Mouse (Mus musculus): ENCODE data around the gene Gm20388. TPM values are rescaled to one million over a fixed set of nuclear protein-coding genes. Genes with fewer than 3 reads are reported as not detected.

Gene Gm20388
- polyA plus RNA-seq, 1 experiment from 2014 or later: 2.5 TPM

DNA sequence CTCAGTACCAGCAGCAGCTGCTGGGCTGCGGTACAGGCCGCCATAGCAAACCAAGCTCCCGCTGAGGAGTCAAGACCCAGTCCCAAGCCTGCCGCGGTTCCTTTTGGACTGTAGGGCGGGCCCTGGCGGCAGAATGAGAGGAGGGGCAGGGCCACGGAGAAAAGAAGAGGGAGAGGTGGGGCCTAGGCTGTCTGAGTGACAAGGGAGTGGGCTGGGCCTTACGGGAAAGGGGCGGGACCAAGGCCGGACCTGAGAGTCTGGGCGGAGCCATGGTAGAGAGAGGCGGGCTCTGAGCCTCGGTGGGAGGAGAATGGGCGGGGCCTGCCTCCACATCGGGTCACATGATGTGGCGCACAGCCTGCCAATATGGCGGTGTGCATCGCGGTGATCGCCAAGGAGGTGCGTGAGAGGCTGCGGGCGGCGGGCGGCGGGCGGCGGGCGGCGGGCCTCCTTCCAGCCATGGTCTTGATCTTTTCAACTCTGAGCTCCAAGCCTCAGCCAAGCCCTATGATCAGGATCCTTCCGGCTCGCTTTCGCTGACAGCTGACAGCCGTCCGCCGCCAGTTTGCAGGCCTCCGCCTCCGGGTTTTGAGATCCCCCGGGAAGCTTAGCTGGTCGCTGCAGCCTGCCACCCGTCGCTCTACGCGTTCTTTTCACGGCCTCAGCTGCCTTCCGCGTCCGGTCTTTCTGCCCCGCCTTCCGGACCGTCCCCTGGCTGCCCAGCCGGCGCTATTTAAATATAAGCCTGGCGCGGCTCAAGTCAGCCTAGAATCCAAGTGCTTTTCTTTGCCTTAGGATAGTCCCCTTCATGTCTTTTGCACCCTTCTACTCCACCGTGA is 2700.9 kb downstream of the Gm20388 start, which contains the start of the genes Galns and Trappc2l:
TSS of gene Galns (minus strand) at position 169 of the 839 bp plus-strand sequence.
TSS of gene Trappc2l (plus strand) at position 346 of the 839 bp plus-strand sequence.
- under 1% methylated on average over 57 of the region's 57 CpGs for WGBS
- H3K27me3 ChIP-seq (ENCODE audit: low read depth, poor library complexity, severe bottlenecking): no peaks in the 10 kb centered on the region
- H3K4me3 ChIP-seq: peak within 1 kb of the TSS; percentile 82
- peak; percentile 97 for DNase-seq (ENCODE audit: low spot score)
- H3K9me3 ChIP-seq (replicated peaks): no peaks in the 10 kb centered on the region
- peaks cover 38% of the 10 kb centered on the region for H3K4me1 ChIP-seq
- peak within 1 kb of the TSS; percentile 86 for H3K27ac ChIP-seq
- H3K36me3 ChIP-seq: peaks cover 18% of the 10 kb centered on the region

DNA sequence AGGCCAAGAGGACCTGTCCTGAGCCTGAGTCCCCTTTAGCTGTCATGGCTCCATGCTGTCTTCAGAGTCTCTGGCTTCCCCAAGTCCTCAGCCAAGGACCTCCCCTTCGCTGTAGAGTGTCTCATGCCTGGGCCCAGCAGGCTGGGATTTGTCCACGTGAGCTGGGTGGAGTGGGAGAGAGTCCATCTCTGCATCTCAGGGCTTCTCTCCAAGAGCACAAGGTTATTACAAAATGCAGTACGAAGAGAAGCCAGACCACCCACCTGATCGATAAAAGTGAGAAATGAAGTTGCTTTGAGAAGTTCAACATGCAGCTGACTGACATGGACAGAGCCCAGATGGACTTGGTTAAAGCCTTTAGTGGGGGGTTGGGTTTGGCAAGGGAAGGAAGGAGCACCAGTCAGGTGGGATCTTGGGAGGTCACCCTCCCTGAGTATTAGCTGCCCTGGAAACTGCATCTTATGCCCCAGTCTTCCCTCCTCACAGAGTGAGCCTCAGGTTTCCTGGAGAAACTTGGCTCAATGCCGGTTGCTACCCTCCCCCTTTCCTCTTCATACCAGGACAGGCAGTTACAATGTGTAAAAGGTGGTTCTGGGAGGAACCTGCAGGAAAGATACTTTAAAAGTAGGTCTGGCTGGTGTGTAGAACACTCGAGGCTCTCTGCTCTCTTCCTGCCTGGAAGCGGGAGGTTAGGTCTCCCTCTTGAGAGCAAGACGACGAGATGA is 2705.7 kb downstream of the Gm20388 start:
- no peak overlapping the region for H3K27ac ChIP-seq

DNA sequence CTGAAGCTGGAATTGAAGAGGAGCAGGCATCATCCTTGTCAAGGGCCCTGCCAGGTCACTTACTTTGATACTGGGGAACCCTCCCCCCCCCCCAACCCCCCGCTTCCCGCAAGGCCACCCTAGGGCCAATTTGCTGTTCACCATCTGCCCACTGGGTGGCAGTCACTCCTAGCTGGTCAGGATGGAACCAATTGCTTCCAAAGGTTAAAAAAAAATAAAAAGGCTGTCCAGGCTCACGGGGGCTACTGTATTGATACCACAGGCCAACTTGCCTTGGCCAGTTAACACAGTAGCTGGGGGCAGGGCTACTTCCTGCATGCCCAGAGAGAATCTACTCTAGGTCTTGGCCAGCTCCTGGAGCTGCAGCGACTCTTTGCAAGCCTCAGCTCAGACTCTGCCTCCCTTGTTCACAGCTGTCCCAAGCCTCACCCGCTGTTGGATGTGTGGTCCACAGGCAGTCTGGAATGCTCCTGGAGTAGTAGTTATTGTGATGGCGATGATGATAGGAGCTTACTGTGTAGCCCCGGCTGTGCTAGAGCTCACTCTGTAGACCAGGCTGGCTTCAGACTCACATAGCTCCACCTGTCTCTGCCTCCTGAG is 2707.4 kb downstream of the Gm20388 start:
- Histone ChIP-seq H3K4me1 (peaks cover 64% of the 10 kb centered on the region), H3K27ac (0 out of 2 replicates have a peak overlapping the region, but pooled peaks have one; percentile 37), H3K4me3 (no peak overlapping the region), H3K9me3 (replicated peaks) (no peaks in the 10 kb centered on the region), H3K27me3 (ENCODE audit: low read depth, poor library complexity, severe bottlenecking) (no peaks in the 10 kb centered on the region), H3K36me3 (peaks cover 18% of the 10 kb centered on the region)
- DNase-seq (ENCODE audit: low spot score): peak; percentile 84
- WGBS: 41% methylated on average over 5 of the region's 7 CpGs

More for the DNA sequence above, 2705.7 kb downstream of the Gm20388 start:
- peaks cover 62% of the 10 kb centered on the region for H3K4me1 ChIP-seq
- no peaks in the 10 kb centered on the region for H3K9me3 ChIP-seq (replicated peaks)
- no peak for DNase-seq (ENCODE audit: low spot score)
- H3K4me3 ChIP-seq: no peak overlapping the region
- 80% methylated on average over 9 of the region's 9 CpGs for WGBS
- no peaks in the 10 kb centered on the region for H3K27me3 ChIP-seq (ENCODE audit: low read depth, poor library complexity, severe bottlenecking)
- peaks cover 18% of the 10 kb centered on the region for H3K36me3 ChIP-seq

DNA sequence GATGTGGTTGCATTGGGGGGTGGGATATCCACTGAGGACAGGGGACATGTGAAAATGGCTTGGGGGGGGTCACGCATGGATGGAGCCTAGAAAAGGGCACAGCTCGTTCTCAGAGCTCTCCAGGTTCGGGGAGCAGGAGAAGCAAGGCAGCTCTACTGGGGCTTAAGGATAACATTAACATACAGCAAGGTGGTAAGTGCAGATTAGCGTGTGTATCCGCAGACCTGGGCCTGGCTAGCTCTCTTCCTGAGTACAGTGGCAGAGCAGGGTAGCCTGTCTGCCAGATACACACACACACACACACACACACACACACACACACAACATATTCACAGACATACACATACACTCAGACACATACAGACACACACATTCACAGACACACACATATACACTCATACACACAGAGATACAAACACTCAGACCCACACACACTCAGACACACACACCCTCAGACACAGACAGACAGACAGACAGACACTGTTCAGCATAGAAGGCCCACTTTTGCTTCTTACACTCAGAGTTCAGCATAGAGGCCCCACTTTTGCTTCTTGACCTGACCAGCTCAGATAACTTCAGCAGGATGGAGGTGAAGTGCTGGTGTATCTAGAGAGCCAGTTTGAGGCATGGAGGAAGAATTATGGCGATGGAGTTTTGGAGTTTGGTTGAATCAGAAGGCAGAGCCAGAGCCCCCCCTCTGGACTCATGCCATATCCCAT is 2708.2 kb downstream of the Gm20388 start:
- H3K4me3 ChIP-seq: no peak overlapping the region
- no peaks in the 10 kb centered on the region for H3K9me3 ChIP-seq (replicated peaks)
- peak overlapping the region; percentile 34; the same call in 1 of the 2 replicates for H3K27ac ChIP-seq
- no peaks in the 10 kb centered on the region for H3K27me3 ChIP-seq (ENCODE audit: low read depth, poor library complexity, severe bottlenecking)
- WGBS: 85% methylated on average over 6 of the region's 6 CpGs
- peaks cover 68% of the 10 kb centered on the region for H3K4me1 ChIP-seq
- DNase-seq (ENCODE audit: low spot score): no peak
- peaks cover 14% of the 10 kb centered on the region for H3K36me3 ChIP-seq

DNA sequence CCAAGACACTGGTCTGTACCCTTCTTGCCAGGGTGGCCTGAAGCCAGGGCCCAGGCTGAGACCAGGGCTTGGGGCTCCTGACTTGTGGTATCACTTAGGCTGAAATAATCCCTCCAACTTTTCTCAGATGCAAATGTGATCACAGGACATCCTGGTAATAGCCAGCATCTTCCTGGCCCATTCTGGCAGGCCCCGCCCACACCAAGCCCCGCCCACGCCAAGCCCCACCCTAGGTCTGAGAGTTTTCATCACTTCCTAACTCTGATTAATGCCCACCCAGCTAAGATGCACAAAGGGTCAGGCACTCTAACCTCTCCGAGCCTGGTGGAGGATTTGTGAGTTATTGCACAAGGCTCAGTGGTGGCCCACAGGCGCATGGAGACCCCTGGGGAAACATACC is 2709.8 kb downstream of the Gm20388 start:
- H3K9me3 ChIP-seq (replicated peaks): no peaks in the 10 kb centered on the region
- H3K4me1 ChIP-seq: peaks cover 78% of the 10 kb centered on the region
- no peaks in the 10 kb centered on the region for H3K27me3 ChIP-seq (ENCODE audit: low read depth, poor library complexity, severe bottlenecking)
- WGBS: 24% methylated on average over 5 of the region's 5 CpGs
- DNase-seq (ENCODE audit: low spot score): no peak
- peak overlapping the region; percentile 78 for H3K27ac ChIP-seq
- 0 out of 2 replicates have a peak, but pooled peaks cover 2% of the 10 kb centered on the region for H3K36me3 ChIP-seq
- H3K4me3 ChIP-seq: no peak overlapping the region

DNA sequence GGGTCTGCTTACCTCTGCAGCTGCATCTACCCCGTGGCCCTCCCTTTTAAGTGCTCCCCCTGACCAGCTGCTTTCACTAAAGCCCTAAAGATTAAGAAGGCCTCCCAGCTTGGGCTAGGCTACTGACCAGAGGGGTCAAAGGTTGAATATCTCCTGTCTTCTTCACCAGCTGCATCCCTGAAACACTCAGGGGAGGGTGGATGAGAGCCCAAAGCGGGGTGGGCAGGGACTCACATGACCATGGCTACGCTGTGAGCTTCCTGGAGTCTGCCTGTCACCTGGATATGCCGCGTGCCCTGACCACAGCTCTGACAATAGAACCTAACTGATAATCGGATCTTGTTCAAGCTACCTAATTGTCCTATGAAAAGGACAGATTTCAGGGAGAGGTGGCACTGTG is 2712.1 kb downstream of the Gm20388 start, which contains the start of gene Pabpn1l:
TSS of gene Pabpn1l (minus strand) at position 13 of the 400 bp plus-strand sequence.
- Histone ChIP-seq H3K4me1 (peaks cover 67% of the 10 kb centered on the region), H3K4me3 (no peak within 1 kb of the TSS), H3K36me3 (no peaks in the 10 kb centered on the region), H3K9me3 (replicated peaks) (no peaks in the 10 kb centered on the region), H3K27ac (peak within 1 kb of the TSS; percentile 21; the same call in 1 of the 2 replicates), H3K27me3 (ENCODE audit: low read depth, poor library complexity, severe bottlenecking) (no peaks in the 10 kb centered on the region)
- WGBS: 58% methylated on average over 6 of the region's 6 CpGs
- no peak for DNase-seq (ENCODE audit: low spot score)

DNA sequence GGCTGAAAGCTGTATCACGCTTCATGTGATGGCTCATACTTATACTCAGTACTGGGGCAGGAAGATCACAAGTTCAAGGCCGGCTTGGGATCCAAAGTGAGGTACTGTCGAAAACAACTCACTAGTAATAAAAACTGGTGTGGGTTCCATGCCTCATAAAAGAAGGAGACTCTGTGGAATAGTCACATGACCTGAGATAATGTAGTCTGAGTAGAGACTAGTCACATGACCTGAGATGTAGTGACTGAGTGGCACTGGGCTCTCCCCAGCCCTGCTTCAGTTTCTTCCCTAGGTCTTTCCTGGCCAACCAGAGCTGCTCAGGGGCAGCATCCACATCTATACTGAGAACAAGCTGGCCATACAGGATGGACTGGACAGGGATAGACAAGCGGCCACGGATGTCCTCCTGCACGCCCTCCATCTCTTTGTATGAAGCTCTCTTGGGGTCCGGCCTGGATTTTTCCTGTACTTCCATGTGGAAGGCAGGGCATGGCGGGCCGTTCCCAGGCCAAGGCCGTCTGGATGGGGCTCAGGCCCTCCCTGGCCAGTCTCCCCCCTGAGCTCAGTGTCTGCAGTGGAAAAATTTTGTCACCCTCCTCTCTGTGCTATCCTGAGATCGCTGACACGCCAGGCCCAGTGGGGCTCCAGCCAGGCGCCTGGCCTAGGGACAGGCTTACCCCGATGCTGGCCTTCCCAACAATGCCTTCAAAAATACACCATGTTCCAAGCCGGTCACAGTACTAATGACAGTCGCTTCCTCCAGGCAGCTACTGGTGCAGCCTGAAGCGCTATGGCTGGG is 2713.4 kb downstream of the Gm20388 start:
- 0 out of 2 replicates have a peak, but pooled peaks cover 4% of the 10 kb centered on the region for H3K27me3 ChIP-seq (ENCODE audit: low read depth, poor library complexity, severe bottlenecking)
- H3K9me3 ChIP-seq (replicated peaks): no peaks in the 10 kb centered on the region
- H3K4me1 ChIP-seq: peaks cover 56% of the 10 kb centered on the region
- DNase-seq (ENCODE audit: low spot score): no peak
- WGBS: 91% methylated on average over 17 of the region's 17 CpGs
- peak overlapping the region; percentile 57 for H3K27ac ChIP-seq
- no peak overlapping the region for H3K4me3 ChIP-seq
- no peaks in the 10 kb centered on the region for H3K36me3 ChIP-seq

DNA sequence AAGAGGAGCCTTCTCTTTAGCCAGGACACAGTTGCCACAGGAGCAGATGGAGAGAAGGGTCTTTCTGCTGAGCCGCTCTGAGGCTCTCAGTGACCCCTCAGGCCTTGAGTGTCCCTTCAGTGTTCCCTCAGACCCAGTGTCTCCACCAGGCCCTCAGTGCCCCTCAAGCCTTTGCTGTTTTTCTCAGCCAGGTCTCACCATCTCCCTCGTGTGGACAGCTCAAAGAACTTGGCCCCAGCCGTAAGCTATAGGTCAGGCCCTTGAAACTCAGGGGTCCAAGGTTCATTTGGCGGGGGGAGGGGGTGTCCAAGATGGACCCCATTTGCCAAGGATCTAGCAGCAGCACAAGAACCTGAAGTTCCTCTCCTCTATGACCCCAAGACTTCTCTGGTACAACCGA is 2714.0 kb downstream of the Gm20388 start:
- 0 out of 2 replicates have a peak, but pooled peaks cover 4% of the 10 kb centered on the region for H3K27me3 ChIP-seq (ENCODE audit: low read depth, poor library complexity, severe bottlenecking)
- 71% methylated on average over 5 of the region's 5 CpGs for WGBS
- H3K4me1 ChIP-seq: peaks cover 50% of the 10 kb centered on the region
- H3K27ac ChIP-seq: peak overlapping the region; percentile 57
- H3K36me3 ChIP-seq: no peaks in the 10 kb centered on the region
- H3K4me3 ChIP-seq: no peak overlapping the region
- no peaks in the 10 kb centered on the region for H3K9me3 ChIP-seq (replicated peaks)
- no peak for DNase-seq (ENCODE audit: low spot score)

DNA sequence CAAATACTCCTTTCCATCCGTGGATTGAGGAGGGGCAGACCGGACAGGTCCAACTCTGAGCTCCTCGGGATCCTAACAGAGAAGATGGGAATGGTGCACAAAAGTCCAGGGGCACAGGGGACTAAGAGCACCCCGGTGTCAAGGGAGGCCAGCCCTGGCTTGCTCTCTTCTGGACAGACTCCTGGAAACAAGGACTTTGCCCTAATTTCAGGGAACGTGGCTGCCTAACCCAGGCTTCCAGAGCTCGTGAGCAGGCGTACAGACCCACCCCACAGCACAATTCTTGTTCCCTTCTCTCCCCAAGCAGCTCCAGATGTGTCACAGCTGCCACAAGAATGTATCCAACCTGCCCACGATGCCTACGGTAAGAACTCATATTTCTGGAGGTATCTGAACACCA is 2715.2 kb downstream of the Gm20388 start:
- H3K27ac ChIP-seq: 0 out of 2 replicates have a peak overlapping the region, but pooled peaks have one; percentile 19
- no peaks in the 10 kb centered on the region for H3K9me3 ChIP-seq (replicated peaks)
- peaks cover 46% of the 10 kb centered on the region for H3K4me1 ChIP-seq
- no peak overlapping the region for H3K4me3 ChIP-seq
- DNase-seq (ENCODE audit: low spot score): no peak
- H3K27me3 ChIP-seq (ENCODE audit: low read depth, poor library complexity, severe bottlenecking): 0 out of 2 replicates have a peak, but pooled peaks cover 11% of the 10 kb centered on the region
- WGBS: 87% methylated on average over 9 of the region's 9 CpGs
- H3K36me3 ChIP-seq: 0 out of 2 replicates have a peak, but pooled peaks cover 3% of the 10 kb centered on the region

DNA sequence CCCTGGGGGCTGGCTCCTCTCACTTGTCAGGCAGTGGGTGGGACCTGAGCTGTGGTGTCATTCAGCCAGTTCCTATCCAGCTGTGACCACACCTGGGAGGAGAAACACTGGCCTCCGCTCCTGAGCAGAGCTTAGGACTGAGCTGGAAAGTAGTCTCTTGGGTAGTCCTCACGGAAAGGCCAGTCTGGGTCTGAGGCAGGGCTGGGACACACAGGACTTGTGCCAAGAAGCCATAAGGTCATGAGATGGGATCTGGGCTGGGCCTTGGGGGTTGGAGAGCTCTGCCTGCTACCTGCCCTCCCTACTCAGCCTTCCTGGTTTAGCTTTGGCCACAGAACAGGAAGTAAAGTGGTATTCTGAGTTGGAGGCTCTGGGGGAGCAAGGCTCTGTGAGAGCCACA is 2716.3 kb downstream of the Gm20388 start:
- 0 out of 2 replicates have a peak, but pooled peaks cover 11% of the 10 kb centered on the region for H3K27me3 ChIP-seq (ENCODE audit: low read depth, poor library complexity, severe bottlenecking)

DNA sequence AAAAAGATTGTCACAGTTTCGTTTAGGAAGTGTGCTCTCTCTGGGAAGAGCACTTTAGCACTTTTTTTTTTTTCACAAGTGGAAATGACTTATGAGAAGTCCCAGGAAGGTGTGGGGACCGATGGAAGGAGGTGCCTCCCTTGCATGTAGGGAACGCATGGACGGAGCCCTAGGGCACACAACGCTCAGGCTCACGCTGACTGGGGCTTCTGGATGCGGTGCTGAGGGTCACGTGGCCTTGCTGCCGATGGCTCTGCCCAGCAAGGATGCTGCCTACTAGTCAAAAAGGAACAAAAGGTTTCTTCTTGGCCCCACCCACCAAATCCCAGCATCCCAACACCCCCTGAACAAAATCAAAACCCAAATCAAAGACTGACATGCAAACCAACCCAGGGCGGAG is 2718.7 kb downstream of the Gm20388 start:
- H3K27me3 ChIP-seq (ENCODE audit: low read depth, poor library complexity, severe bottlenecking): 0 out of 2 replicates have a peak, but pooled peaks cover 11% of the 10 kb centered on the region
- 49% methylated on average over 10 of the region's 10 CpGs for WGBS
- no peaks in the 10 kb centered on the region for H3K9me3 ChIP-seq (replicated peaks)
- DNase-seq (ENCODE audit: low spot score): no peak
- H3K27ac ChIP-seq: no peak overlapping the region
- H3K4me1 ChIP-seq: peaks cover 15% of the 10 kb centered on the region
- H3K36me3 ChIP-seq: peaks cover 19% of the 10 kb centered on the region
- H3K4me3 ChIP-seq: no peak overlapping the region

More for the DNA sequence above, 2716.3 kb downstream of the Gm20388 start:
- Histone ChIP-seq H3K9me3 (replicated peaks) (no peaks in the 10 kb centered on the region), H3K27ac (no peak overlapping the region; the same call in 1 of the 2 replicates), H3K4me3 (no peak overlapping the region), H3K4me1 (peaks cover 36% of the 10 kb centered on the region), H3K36me3 (0 out of 2 replicates have a peak, but pooled peaks cover 3% of the 10 kb centered on the region)
- WGBS: 74% methylated on average over 2 of the region's 2 CpGs
- DNase-seq (ENCODE audit: low spot score): no peak
